Mouse (Mus musculus) cortical plate, adult 2 months (tissue): Measurements from ENCODE around the gene Nanos3. TPM values are rescaled to one million over a fixed set of nuclear protein-coding genes. Genes with fewer than 3 reads are reported as not detected.
A peak's percentile ranks its signal among the peaks of the same experiment; 100 is the strongest.

ENCODE experiments used
- H3K27ac ChIP-seq: fragments of 200-500 bp; 2 replicates; pipeline ENCODE4 v1.5.1; 2012; ENCODE audit warnings: low read length, control low read depth, inconsistent platforms; ENCODE audit not compliant: insufficient read depth
- H3K4me1 ChIP-seq: fragments of 200-500 bp; 2 replicates; pipeline ENCODE4 v1.6.1; 2011; ENCODE audit warnings: low read length; ENCODE audit not compliant: control insufficient read depth, insufficient read depth
- H3K4me3 ChIP-seq: fragments of 200-500 bp; 2 replicates; pipeline ENCODE4 v1.5.1; 2011; ENCODE audit warnings: mild to moderate bottlenecking, low read length, control low read depth; ENCODE audit not compliant: insufficient read depth
- CTCF ChIP-seq: fragments of 200-500 bp; IDR thresholded peaks from 2 replicates; pipeline ENCODE4 v1.5.1; 2011; ENCODE audit warnings: mild to moderate bottlenecking, control low read depth, low read length; ENCODE audit not compliant: insufficient read depth; ENCODE audit errors: extremely low read depth
- POLR2A ChIP-seq: fragments of 200-500 bp; IDR thresholded peaks from 2 replicates; pipeline ENCODE4 v1.6.1; 2011; ENCODE audit warnings: mild to moderate bottlenecking, low read length, control low read depth; ENCODE audit not compliant: insufficient read depth; ENCODE audit errors: extremely low read depth
- polyA plus RNA-seq: library from polyadenylated mRNA; depleted of rRNA; stranded (reverse); fragments of >200 nt; gene quantifications from 2 replicates; pipeline ENCODE4 v1.2.3, GENCODE M21; 2012

The Nanos3 gene
- polyA plus RNA-seq, 1 experiment, result 1.8 TPM

- TF ChIP-seq CTCF, result no peak
- TF ChIP-seq POLR2A, result no peak
- no peak overlapping the region for H3K27ac ChIP-seq
- peaks cover 7% of the 10 kb centered on the region for H3K4me1 ChIP-seq
- H3K4me3 ChIP-seq, result no peak overlapping the region
Measured at GRCm38 (mm10) chr8:84194224-84194743, 9.3 kb upstream of the Nanos3 start.

- peaks cover 4% of the 10 kb centered on the region for H3K4me1 ChIP-seq
- H3K4me3 ChIP-seq, result no peak overlapping the region
- H3K27ac ChIP-seq, result no peak overlapping the region
- TF ChIP-seq POLR2A, result no peak
- no peak for TF ChIP-seq CTCF
Measured at GRCm38 (mm10) chr8:84193566-84193965, 8.5 kb upstream of the Nanos3 start.

GRCm38 (mm10) chr8:84193161-84193560 lies 8.1 kb upstream of the Nanos3 start:
- TF ChIP-seq POLR2A (no peak), CTCF (no peak)
- no peak overlapping the region for H3K27ac ChIP-seq
- peaks cover 3% of the 10 kb centered on the region for H3K4me1 ChIP-seq
- H3K4me3 ChIP-seq, result no peak overlapping the region

- no peaks in the 10 kb centered on the region for H3K4me1 ChIP-seq
- TF ChIP-seq POLR2A (no peak), CTCF (no peak)
- peak overlapping the region; percentile 8; the same call in 1 of the 2 replicates for H3K4me3 ChIP-seq
- peak overlapping the region; percentile 96 for H3K27ac ChIP-seq
Measured at GRCm38 (mm10) chr8:84192555-84192954, 7.5 kb upstream of the Nanos3 start.

GRCm38 (mm10) chr8:84192023-84192422 lies 7.0 kb upstream of the Nanos3 start:
- no peak for TF ChIP-seq POLR2A
- no peak for TF ChIP-seq CTCF
- no peaks in the 10 kb centered on the region for H3K4me1 ChIP-seq
- no peak overlapping the region for H3K4me3 ChIP-seq
- peak overlapping the region; percentile 96 for H3K27ac ChIP-seq

- Histone ChIP-seq H3K4me1 (no peaks in the 10 kb centered on the region), H3K4me3 (no peak overlapping the region), H3K27ac (no peak overlapping the region)
- no peak for TF ChIP-seq POLR2A
- no peak for TF ChIP-seq CTCF
Measured at GRCm38 (mm10) chr8:84190191-84190867, 5.3 kb upstream of the Nanos3 start.

GRCm38 (mm10) chr8:84189603-84190002 lies 4.6 kb upstream of the Nanos3 start:
- TF ChIP-seq POLR2A (no peak), CTCF (no peak)
- no peaks in the 10 kb centered on the region for H3K4me1 ChIP-seq
- no peak overlapping the region for H3K4me3 ChIP-seq
- H3K27ac ChIP-seq, result no peak overlapping the region

- TF ChIP-seq POLR2A (no peak), CTCF (no peak)
- no peaks in the 10 kb centered on the region; the same call in 1 of the 2 replicates for H3K4me1 ChIP-seq
- no peak overlapping the region for H3K27ac ChIP-seq
- no peak overlapping the region for H3K4me3 ChIP-seq
Measured at GRCm38 (mm10) chr8:84188671-84189070, 3.7 kb upstream of the Nanos3 start.

- H3K4me3 ChIP-seq, result peak overlapping the region; percentile 8; the same call in 1 of the 2 replicates
- TF ChIP-seq CTCF, result peak; percentile 66
- TF ChIP-seq POLR2A, result no peak
- no peaks in the 10 kb centered on the region; the same call in 1 of the 2 replicates for H3K4me1 ChIP-seq
- H3K27ac ChIP-seq, result no peak overlapping the region
Measured at GRCm38 (mm10) chr8:84187065-84187755, 2.2 kb upstream of the Nanos3 start.
